Mouse (Mus musculus) liver, embryonic 16.5 days (tissue): Measurements from ENCODE around the gene Gnai3. TPM values are rescaled to one million over a fixed set of nuclear protein-coding genes. Genes with fewer than 3 reads are reported as not detected.

Source experiments
- ATAC-seq: fragments of 200-750 bp; cut with Nextera tagmentation; 2 replicates; pipeline ENCODE4 v1.8.0; 2017; ENCODE audit warnings: low read depth, mild to moderate bottlenecking, moderate number of reproducible peaks, moderate library complexity
- H3K27ac ChIP-seq: fragments of 300-500 bp; sonication (generic); 2 replicates; pipeline ENCODE4 v1.5.1; 2014; ENCODE audit warnings: mild to moderate bottlenecking, low read length
- H3K27me3 ChIP-seq: fragments of 300-500 bp; sonication (generic); 2 replicates; pipeline ENCODE4 v1.6.1; 2014; ENCODE audit warnings: low read depth, low read length, mixed read lengths; ENCODE audit not compliant: control insufficient read depth, insufficient read depth
- H3K36me3 ChIP-seq: fragments of 300-500 bp; sonication (generic); 2 replicates; pipeline ENCODE4 v1.6.1; 2014; ENCODE audit warnings: mild to moderate bottlenecking; ENCODE audit not compliant: control insufficient read depth, insufficient read depth
- H3K4me1 ChIP-seq: fragments of 300-500 bp; sonication (generic); 2 replicates; pipeline ENCODE4 v1.6.1; 2014; ENCODE audit warnings: low read depth, low read length, mixed read lengths; ENCODE audit not compliant: control insufficient read depth
- H3K4me2 ChIP-seq: fragments of 300-500 bp; sonication (generic); 2 replicates; pipeline ENCODE4 v1.6.1; 2014; ENCODE audit warnings: low read depth, low read length, mixed read lengths
- H3K4me3 ChIP-seq: fragments of 300-500 bp; sonication (generic); 2 replicates; pipeline ENCODE4 v1.5.1; 2014; ENCODE audit warnings: low read depth, mild to moderate bottlenecking, low read length
- H3K9ac ChIP-seq: fragments of 300-500 bp; sonication (generic); 2 replicates; pipeline ENCODE4 v1.6.1; 2014; ENCODE audit warnings: low read depth, low read length
- H3K9me3 ChIP-seq: fragments of 300-500 bp; sonication (generic); replicated peaks from 2 replicates; pipeline ENCODE4 v1.6.1; 2016; ENCODE audit warnings: low read length; ENCODE audit not compliant: control insufficient read depth
- WGBS: fragments of 180-500 bp; shearing (Covaris S2); extraction: QIAGEN DNeasy Blood & Tissue Kit; methylation state at CpG from one replicate; pipeline ENCODE4 v1.1.7; 2014; ENCODE audit not compliant: insufficient replicate concordance; 5-methylcytosine and 5-hydroxymethylcytosine counted together
- polyA plus RNA-seq: library from polyadenylated mRNA; unstranded; fragments of >200 nt; fragmentation: Nextera tagmentation; extraction: Ambion mirVana; gene quantifications from 2 replicates; pipeline ENCODE4 v1.2.1, GENCODE M21; 2015

Gene Gnai3
- polyA plus RNA-seq = 69.9 and 73.7 TPM in 2 replicates

DNA sequence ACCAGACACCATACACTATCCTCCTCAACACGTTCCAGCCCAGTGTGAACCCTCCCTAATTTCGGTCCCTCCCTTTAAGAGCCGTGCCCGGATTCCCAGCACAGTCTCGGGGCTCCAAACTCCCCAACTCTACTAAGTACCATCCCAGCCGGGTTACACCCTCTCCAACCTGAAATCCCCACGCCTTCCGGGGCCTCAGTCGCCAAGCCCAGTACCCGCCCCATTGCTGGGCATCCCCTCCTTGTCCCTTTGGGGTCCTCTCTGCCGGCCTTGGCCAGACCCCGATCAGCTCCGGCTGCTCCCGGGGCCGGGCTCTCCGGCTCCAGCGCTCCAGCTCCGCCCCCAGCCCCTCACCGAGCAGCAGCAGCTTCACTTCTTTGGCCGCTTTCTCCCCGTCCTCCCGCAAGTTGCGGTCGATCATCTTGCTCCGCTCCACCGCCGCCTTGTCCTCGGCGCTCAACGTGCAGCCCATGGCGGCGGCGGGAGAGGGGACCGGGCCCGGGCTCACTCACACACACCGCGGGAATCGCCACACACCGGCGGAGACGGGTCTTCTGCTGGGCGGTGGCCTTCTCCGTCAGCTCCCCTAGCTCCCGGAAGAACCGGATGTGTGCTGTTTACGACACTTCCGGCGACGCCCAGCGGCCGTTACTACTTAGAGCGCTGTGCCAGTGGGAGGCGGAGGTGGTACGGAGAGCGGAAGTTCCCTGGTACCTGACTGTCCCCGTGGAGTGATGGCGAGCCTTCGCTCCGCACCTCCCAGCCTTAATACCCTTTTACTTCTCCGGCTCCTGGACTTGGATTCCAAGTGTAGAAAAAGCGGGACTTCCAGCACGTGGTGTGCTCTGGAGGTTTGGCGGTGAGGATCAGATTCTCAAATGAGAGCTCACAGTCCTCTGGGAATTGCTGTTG lies at the start of gene Gnai3:
Gene Gnai3 (minus strand): TSS at position 613 of the 912 bp plus-strand sequence.
- Histone ChIP-seq H3K4me1 (peaks cover 30% of the 10 kb centered on the region), H3K27me3 (no peaks in the 10 kb centered on the region), H3K36me3 (peaks cover 3% of the 10 kb centered on the region), H3K4me2 (peak within 1 kb of the TSS; percentile 89), H3K9ac (peak within 1 kb of the TSS; percentile 95), H3K4me3 (peak within 1 kb of the TSS; percentile 79), H3K27ac (peak within 1 kb of the TSS; percentile 96), H3K9me3 (no peaks in the 10 kb centered on the region)
- under 1% methylated on average over 63 of the region's 63 CpGs for WGBS
- peak; percentile 96 for ATAC-seq

- no peak overlapping the region for H3K9ac ChIP-seq
- peaks cover 11% of the 10 kb centered on the region for H3K4me1 ChIP-seq
- H3K9me3 ChIP-seq = no peaks in the 10 kb centered on the region
- no peaks in the 10 kb centered on the region for H3K36me3 ChIP-seq
- H3K27ac ChIP-seq = no peak overlapping the region
- WGBS = 72% methylated on average over 4 of the region's 4 CpGs
- ATAC-seq = no peak
- no peak overlapping the region for H3K4me3 ChIP-seq
- H3K27me3 ChIP-seq = no peaks in the 10 kb centered on the region
- H3K4me2 ChIP-seq = no peak overlapping the region
Observed at GRCm38 (mm10) chr3:108195287-108195686, 49.3 kb upstream of the Gnai3 start.

GRCm38 (mm10) chr3:108193686-108194085 lies 47.7 kb upstream of the Gnai3 start:
- Histone ChIP-seq H3K36me3 (no peaks in the 10 kb centered on the region), H3K4me3 (no peak overlapping the region), H3K27me3 (peaks cover 3% of the 10 kb centered on the region; the same call in 1 of the 2 replicates), H3K9me3 (no peaks in the 10 kb centered on the region), H3K4me1 (peaks cover 3% of the 10 kb centered on the region; the same call in 1 of the 2 replicates), H3K4me2 (no peak overlapping the region), H3K9ac (no peak overlapping the region), H3K27ac (no peak overlapping the region)
- WGBS = 62% methylated on average over 4 of the region's 4 CpGs
- no peak for ATAC-seq

DNA sequence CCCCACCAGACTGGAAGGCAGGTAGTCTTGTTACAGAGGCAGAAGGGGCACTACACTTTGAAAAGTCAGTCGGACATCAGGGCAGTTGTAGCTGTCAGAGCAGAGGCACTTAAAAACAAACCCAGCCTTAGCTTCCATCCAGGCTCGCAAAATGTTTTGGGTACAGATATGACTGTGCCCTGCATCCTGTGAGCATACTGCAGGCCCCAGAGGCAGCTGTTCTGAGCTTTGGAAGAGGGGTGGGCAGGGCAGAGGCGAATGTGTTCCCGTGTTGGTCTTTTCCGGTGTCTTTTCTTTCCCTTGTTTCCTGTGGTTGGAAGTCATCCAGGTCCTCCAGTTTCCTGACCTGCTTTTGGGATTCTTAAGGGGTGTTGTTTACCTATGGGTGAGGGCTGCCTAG lies 44.0 kb upstream of the Gnai3 start:
- Histone ChIP-seq H3K9ac (no peak overlapping the region), H3K27ac (no peak overlapping the region), H3K4me2 (no peak overlapping the region), H3K27me3 (peaks cover 34% of the 10 kb centered on the region), H3K4me1 (peaks cover 13% of the 10 kb centered on the region), H3K36me3 (no peaks in the 10 kb centered on the region), H3K9me3 (no peaks in the 10 kb centered on the region), H3K4me3 (no peak overlapping the region)
- ATAC-seq = no peak
- WGBS = 36% methylated on average over 5 of the region's 5 CpGs

DNA sequence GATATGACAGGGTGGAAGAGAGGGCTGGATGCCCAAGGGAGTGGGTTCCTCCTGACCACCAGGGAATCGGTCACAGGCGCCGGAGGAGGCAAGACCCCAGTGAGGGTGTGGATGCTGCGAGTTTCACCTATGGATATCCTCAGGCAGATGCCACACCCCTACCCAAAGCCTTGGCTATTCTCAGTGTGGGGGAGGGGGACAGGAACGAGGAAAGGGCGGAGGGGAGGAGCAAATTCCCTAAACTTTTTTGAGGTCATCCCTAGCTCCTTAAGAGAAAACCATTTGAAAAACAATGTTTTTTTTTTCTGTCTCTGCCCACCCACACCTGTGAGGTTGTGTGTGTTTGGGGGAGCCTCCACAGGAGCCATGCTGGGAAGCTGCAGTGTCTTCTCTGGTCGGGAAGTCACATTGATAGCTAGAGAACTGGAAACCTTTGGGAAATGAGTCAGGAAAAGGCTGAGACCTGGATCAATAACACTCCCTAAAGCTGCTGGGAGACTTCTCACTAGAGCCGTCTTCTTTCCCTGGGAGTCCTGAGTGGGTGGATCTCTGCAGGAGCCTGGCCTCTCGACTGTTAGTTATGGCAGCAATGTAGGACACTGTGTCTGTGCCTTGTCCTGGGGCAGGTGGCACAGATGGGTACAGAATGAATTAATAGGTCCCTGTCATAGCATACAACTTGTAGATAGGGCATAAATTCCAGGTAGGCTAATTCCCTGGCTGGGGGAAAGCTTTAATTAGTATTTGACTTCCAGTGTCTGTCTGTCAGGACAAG lies 43.0 kb upstream of the Gnai3 start:
- Histone ChIP-seq H3K4me3 (no peak overlapping the region), H3K9me3 (no peaks in the 10 kb centered on the region), H3K36me3 (no peaks in the 10 kb centered on the region), H3K4me2 (no peak overlapping the region), H3K4me1 (peaks cover 13% of the 10 kb centered on the region), H3K9ac (no peak overlapping the region), H3K27me3 (peaks cover 38% of the 10 kb centered on the region), H3K27ac (no peak overlapping the region)
- no peak for ATAC-seq
- WGBS = 57% methylated on average over 9 of the region's 9 CpGs

DNA sequence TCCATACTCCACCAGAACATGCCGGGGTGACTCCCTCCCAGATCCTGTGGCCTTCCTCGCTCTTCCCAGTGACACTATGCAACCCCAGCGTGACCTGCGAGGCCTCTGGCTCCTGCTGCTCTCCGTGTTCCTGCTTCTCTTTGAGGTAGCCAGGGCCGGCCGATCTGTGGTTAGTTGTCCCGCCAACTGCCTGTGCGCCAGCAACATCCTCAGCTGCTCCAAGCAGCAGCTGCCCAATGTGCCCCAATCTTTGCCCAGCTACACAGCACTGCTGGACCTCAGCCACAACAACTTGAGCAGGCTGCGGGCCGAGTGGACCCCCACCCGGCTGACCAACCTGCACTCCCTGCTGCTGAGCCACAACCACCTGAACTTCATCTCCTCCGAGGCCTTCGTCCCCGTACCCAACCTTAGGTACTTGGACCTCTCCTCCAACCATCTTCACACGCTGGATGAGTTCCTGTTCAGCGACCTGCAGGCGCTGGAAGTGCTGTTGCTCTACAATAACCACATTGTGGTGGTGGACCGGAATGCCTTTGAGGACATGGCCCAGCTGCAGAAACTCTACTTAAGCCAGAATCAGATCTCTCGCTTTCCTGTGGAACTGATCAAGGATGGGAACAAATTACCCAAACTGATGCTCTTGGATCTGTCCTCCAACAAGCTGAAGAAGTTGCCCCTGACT lies 41.3 kb upstream of the Gnai3 start:
- H3K4me3 ChIP-seq = no peak overlapping the region
- peaks cover 38% of the 10 kb centered on the region for H3K27me3 ChIP-seq

GRCm38 (mm10) chr3:108186098-108187047 lies 40.4 kb upstream of the Gnai3 start, which contains the start of gene Amigo1:
Amigo1 (plus strand) TSS chr3:108186335.
- Histone ChIP-seq H3K4me3 (peak within 1 kb of the TSS; percentile 69), H3K27ac (no peak within 1 kb of the TSS), H3K9me3 (no peaks in the 10 kb centered on the region), H3K9ac (peak within 1 kb of the TSS; percentile 64), H3K36me3 (no peaks in the 10 kb centered on the region), H3K27me3 (peaks cover 38% of the 10 kb centered on the region), H3K4me1 (peaks cover 13% of the 10 kb centered on the region), H3K4me2 (peak within 1 kb of the TSS; percentile 94)
- peak; percentile 64 for ATAC-seq
- WGBS = 2% methylated on average over 53 of the region's 100 CpGs

More for the DNA sequence above, 41.3 kb upstream of the Gnai3 start:
- Histone ChIP-seq H3K36me3 (no peaks in the 10 kb centered on the region), H3K4me1 (peaks cover 13% of the 10 kb centered on the region), H3K4me2 (no peak overlapping the region), H3K27ac (no peak overlapping the region), H3K9ac (no peak overlapping the region), H3K9me3 (no peaks in the 10 kb centered on the region)
- WGBS = 51% methylated on average over 20 of the region's 20 CpGs
- no peak for ATAC-seq
